Mouse (Mus musculus) C2C12 (cell line): ENCODE data around the gene Slc26a1.

ENCODE experiments used
- CEBPB ChIP-seq: IDR thresholded peaks from one replicate; pipeline ENCODE4 v1.6.1; 2011; ENCODE audit warnings: low read depth, mild to moderate bottlenecking, control low read depth, moderate library complexity
- CTCF ChIP-seq: IDR thresholded peaks from one replicate; pipeline ENCODE4 v1.5.1; 2011; ENCODE audit not compliant: control insufficient read depth, insufficient read depth, insufficient read length
- FOSL1 ChIP-seq: IDR thresholded peaks from one replicate; pipeline ENCODE4 v1.8.0; 2011; ENCODE audit warnings: mild to moderate bottlenecking, low read length; ENCODE audit not compliant: poor library complexity, insufficient read depth, severe bottlenecking
- MAX ChIP-seq: IDR thresholded peaks from one replicate; pipeline ENCODE4 v1.6.1; 2011; ENCODE audit warnings: mild to moderate bottlenecking, control low read depth
- MYOD1 ChIP-seq: IDR thresholded peaks from one replicate; pipeline ENCODE4 v1.6.1; 2011; ENCODE audit warnings: low read depth; ENCODE audit not compliant: control insufficient read depth, insufficient read length
- MYOG ChIP-seq: IDR thresholded peaks from one replicate; pipeline ENCODE4 v1.6.1; 2011; ENCODE audit not compliant: control insufficient read depth, insufficient read length; ENCODE audit errors: extremely low read depth
- USF1 ChIP-seq: IDR thresholded peaks from one replicate; pipeline ENCODE4 v1.6.1; 2011; ENCODE audit warnings: low read depth, mild to moderate bottlenecking, control low read depth, moderate library complexity

DNA sequence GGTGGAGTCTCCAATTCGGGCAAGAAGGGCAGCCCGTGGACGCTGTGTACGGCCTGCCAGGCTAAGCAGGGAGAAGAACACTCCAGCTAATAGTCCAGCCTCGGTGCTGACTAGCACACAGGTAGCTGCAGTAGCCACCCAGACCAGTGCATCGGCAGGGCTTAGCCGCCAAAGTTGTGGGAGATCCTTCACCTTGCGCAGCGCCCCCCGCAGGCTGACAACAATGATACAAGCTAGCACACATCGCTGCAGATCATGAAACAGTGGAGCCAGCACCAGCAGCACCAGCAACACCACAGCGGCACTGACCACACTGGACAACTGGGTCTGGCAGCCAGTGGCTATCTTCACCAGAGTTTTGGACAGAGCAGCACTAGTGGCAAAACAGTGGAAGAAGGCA, 3.6 kb downstream of the Slc26a1 start:
- no peak for TF ChIP-seq CTCF
- TF ChIP-seq USF1, result no peak
- TF ChIP-seq MYOG, result no peak
- no peak for TF ChIP-seq FOSL1
- no peak for TF ChIP-seq MAX
- no peak for TF ChIP-seq MYOD1
- TF ChIP-seq CEBPB, result no peak
